Mouse (Mus musculus): ENCODE measurements at regions not wholly inside any gene's neighbourhood (a gene's known extent, or its start where the extent isn't known, plus 50 kb on each side); places are given as distances from the start of the nearest gene placed in this dataset.
A peak's percentile ranks its signal among the peaks of the same experiment; 100 is the strongest.

DNA sequence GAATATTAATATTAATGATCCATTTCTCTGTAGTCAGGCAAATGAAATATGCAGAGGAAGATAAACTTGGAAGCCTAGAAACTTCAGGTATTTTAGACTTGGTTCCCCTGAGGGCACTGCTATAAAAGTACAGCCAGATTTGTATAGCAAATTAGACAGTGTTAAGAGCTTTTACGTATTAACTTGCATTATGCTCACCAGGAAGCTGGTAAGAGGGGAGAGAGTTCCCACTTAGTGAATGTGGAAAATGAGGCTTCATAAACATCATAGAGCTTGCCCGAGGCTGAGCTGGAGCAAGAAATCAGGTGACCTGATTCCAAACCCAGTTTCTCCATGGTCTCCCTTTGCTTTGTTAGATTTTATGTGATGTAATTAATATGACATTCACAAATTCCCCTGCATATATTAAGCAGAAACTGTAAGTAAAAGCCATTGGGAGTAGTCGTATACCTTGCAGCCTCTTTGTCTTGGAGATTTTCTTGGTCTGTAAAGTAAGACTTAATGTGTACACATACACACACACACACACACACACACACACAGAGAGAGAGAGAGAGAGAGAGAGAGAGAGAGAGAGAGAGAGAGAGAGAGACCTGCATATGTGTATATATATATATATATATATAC, 718.9 kb upstream of the Isx start:
- no peak for DNase-seq (ENCODE audit: low spot score in 2 of 2)

DNA sequence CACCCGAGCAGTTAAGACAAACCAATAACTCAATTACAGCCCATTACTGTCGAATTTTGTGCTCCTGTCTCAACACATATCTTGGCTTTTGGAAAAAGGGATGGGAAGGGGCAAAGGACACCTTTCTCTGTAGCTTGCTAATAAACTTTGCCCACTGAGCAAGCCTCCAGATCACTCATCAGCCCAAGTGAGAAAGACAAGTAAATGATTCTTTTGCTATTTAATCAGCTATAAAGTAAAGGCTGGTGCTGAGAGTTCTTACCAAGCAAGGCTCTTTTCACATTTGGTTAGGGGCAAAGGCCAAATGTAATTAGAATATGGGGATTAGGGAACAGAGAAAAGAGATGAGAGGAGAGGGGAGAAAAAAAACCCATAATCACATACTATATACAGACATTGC, 703.4 kb upstream of the Isx start:
- DNase-seq (ENCODE audit: low spot score in 2 of 2), result no peak

DNA sequence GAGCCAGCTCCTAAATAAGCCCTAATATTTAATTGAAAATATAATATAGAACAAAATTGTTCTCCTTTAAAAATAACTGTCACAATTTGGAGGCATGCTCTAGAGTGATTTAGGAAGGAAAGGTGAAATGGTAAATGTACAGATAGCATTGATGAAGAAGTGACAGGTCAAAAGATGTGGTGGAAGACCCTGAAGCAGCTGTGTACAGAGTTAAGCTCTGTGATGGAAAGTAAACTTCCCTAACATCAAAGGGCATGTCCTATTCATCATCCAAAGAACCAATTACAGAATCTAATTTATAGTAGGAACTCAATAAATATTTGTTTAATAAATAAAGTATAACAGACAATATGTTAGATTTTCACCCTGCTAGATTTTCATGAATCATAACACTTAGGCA, 702.3 kb upstream of the Isx start:
- DNase-seq (ENCODE audit: low spot score in 2 of 2), result no peak

DNA sequence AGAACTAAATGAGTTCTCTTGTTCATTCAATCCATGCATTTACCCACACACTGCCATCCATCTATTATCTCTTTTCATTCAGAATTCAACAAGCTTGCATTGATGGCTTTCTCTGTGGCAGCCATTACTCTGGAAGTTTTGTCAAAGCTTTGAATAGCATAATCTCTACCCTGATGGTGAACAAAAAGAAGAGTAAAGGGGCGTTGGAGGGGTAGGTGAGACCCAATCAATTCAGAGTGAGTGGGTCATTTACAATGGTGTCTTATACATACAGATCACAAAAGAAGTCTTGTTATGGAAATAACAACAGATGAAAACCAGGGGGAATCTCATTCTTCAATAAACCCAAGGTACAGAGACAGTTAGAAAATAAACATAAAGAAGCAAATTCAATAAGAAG, 701.9 kb upstream of the Isx start:
- no peak for DNase-seq (ENCODE audit: low spot score in 2 of 2)

DNA sequence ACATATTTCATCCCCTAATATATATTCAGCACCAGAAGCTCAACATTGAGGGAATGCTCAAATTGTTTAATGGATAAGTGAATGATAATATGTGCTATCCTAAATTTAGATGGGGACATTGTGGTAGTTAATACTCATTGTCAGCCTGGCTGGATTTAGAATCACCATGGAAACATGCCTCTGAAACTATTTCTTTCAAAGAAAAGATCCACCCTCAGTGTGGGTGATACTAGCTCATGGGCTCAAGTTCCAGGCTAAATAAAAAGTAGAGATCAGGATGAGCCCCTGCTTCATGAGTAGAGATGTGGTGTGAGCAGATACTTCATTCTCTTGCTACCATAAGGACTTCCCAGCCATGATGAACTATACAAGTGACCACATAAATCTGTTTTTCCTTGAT, 668.4 kb upstream of the Isx start:
- DNase-seq (ENCODE audit: low spot score in 2 of 2), result peak; percentile 1 to 74

DNA sequence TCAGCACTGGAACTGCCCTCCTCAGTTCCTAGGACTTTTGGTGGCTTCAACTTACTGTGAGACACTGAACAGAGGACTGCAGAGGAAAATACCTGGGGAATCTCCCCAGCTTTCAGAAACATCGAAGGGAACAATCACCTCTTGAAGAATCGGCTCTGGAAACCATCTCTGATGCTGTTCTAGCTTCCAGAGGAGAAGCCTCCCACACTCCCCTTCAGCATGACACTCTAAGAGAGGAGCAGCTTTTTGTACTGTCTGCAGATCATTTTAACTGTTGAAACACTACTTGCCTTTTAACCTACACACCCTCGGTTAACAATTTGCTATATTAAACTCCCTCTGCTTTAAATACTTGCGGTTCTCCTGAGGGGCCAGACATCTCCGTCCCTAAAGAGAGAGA, 664.7 kb upstream of the Isx start:
- DNase-seq (ENCODE audit: low spot score in 2 of 2), result no peak

DNA sequence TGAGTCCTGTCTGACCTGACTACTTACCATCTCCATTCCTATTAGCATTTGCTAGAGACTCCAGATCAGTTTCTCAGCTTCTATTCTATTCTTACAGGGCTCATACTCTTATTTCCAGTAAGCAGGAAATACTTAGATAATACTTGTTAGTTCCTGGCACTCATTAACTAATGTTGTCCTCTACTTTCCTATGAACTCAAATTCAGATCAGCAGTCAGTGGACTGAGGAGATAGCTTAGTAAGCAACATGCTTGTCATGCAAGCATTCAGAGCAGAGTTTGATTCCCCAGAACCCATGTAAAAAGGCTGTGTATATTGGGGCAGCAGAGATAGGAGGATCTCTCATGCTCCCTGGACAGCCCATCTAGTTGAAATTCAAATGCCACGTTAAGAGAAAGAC, 656.2 kb upstream of the Isx start:
- DNase-seq (ENCODE audit: low spot score in 2 of 2), result no peak

Measured in layer of hippocampus, adult 18-20 months (tissue).